Mouse (Mus musculus) gastrocnemius, adult 2 months (tissue): Measurements from ENCODE around the gene Id3. TPM values are rescaled to one million over a fixed set of nuclear protein-coding genes. Genes with fewer than 3 reads are reported as not detected.

Source experiments
- DNase-seq: peaks from one replicate; pipeline ENCODE4 v3.0.0; 2022
- H3K27ac ChIP-seq: fragments of 200-600 bp; 2 replicates; pipeline ENCODE4 v1.8.1; 2022; ENCODE audit warnings: mild to moderate bottlenecking
- H3K4me3 ChIP-seq: fragments of 200-600 bp; 2 replicates; pipeline ENCODE4 v1.8.1; 2022; ENCODE audit warnings: mild to moderate bottlenecking, moderate library complexity
- CTCF ChIP-seq: fragments of 200-600 bp; IDR thresholded peaks from 2 replicates; pipeline ENCODE4 v1.8.1; 2022; ENCODE audit warnings: antibody characterized with exemption, mild to moderate bottlenecking, moderate library complexity
- intact Hi-C: fragments of 180-260 bp; cut with DNase I; formaldehyde crosslinking; loops from one replicate; pipeline ENCODE4 v1.15.1; 2025
- total RNA-seq, 2 experiments: library from RNA; stranded (reverse); gene quantifications; 2 replicates each; pipeline ENCODE4 v1.2.3; 2021

Id3 gene
- total RNA-seq, 2 experiments from 2014 or later, result 11.3 to 21.9 TPM

DNA sequence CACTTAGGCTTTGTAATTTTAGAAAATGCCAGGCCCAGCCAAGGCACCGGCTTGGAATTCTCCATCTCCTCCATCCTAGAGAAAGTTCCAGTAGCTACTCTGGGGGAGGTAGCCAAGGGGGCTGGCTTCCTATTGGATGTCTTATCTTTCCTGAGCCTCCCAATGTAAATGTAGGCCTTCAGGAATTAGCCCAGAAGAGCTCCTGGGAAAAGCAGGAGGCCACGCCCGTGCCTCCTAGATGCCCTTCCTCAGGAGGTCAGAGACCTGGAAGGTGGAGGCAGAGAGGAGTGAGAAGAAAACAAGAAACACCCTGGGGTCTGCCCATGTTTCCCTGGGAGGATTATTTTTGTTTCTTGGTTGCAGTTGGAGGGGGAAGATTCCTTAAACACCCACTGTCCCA lies 50.3 kb downstream of the Id3 start:
- no peak for TF ChIP-seq CTCF
- intact Hi-C loops, result no loop called here
- Histone ChIP-seq H3K4me3 (no peak overlapping the region), H3K27ac (no peak overlapping the region)
- DNase-seq, result no peak

DNA sequence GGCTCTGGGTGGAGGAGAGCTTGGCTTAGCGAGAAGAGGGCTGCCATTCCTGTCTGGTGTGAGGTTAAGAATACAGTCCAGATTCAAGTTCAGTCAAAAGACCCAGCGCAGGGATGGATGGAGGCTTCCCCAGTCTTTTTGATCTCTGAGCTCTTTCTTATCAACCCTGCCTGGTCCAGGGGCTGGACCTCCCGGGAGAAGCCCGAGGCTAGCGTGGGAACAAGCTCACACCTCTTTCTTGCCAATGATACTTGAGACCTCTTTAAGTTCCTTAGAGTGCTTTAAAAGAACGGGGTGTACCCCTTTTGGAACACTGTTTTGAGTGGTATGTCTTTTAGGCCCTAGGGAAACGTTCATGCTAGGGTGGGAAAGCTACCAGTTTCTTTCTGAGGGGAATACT lies 51.7 kb downstream of the Id3 start:
- no peak for TF ChIP-seq CTCF
- no peak overlapping the region for H3K4me3 ChIP-seq
- H3K27ac ChIP-seq, result no peak overlapping the region
- no peak for DNase-seq
- intact Hi-C loops, result no loop called here

Other genes with a start within 250 kb of the Id3 start
- under 1 TPM; 0.10 to 0.11 TPM for gene Cnr2, start 248.1 kb upstream of the Id3 start, total RNA-seq
- gene Fuca1, start 222.8 kb upstream of the Id3 start, total RNA-seq, result 10 to 100 TPM; 17.0 to 23.0 TPM
- gene Hmgcl, start 197.0 kb upstream of the Id3 start, total RNA-seq, result 10 to 100 TPM; 31.7 to 43.4 TPM
- under 1 TPM in 1 of 2 experiments, not detected in 1; 0.47 TPM for gene Gale, start 179.8 kb upstream of the Id3 start, total RNA-seq
- gene Lypla2, start 170.9 kb upstream of the Id3 start, total RNA-seq, result 10 to 100 TPM; 25.6 to 30.4 TPM
- gene Pithd1, start 156.2 kb upstream of the Id3 start, total RNA-seq, result 10 to 100 TPM; 23.3 to 28.5 TPM
- 10 to 100 TPM; 58.9 to 63.4 TPM for gene Eloa, start 121.7 kb upstream of the Id3 start, total RNA-seq
- gene Rpl11, start 90.1 kb upstream of the Id3 start, total RNA-seq, result 100 to 1,000 TPM; 215 to 256 TPM
- gene E2f2, start 28.9 kb downstream of the Id3 start, total RNA-seq, result 1 to 10 TPM in 1 of 2 experiments, under 1 TPM in 1; 0.48 to 1.1 TPM
- 1 to 10 TPM; 1.5 to 2.5 TPM for gene Asap3, start 62.9 kb downstream of the Id3 start, total RNA-seq
- 100 to 1,000 TPM; 344 to 373 TPM for gene Tcea3, start 104.2 kb downstream of the Id3 start, total RNA-seq
- 10 to 100 TPM; 21.0 to 36.7 TPM for gene Zfp46, start 141.2 kb downstream of the Id3 start, total RNA-seq
- 10 to 100 TPM; 20.9 to 27.0 TPM for gene Hnrnpr, start 167.4 kb downstream of the Id3 start, total RNA-seq